Mouse (Mus musculus) lung, embryonic 14.5 days (tissue): Measurements from ENCODE around the gene P4ha1. TPM values are rescaled to one million over a fixed set of nuclear protein-coding genes. Genes with fewer than 3 reads are reported as not detected.

Source experiments
- ATAC-seq: fragments of 200-750 bp; cut with Nextera tagmentation; 2 replicates; pipeline ENCODE4 v1.8.0; 2017; ENCODE audit warnings: mild to moderate bottlenecking, moderate TSS enrichment, moderate library complexity; ENCODE audit not compliant: insufficient read depth
- DNase-seq: peaks from one replicate; pipeline ENCODE4 v3.0.0-alpha.2; 2015
- H3K27ac ChIP-seq: fragments of 300-500 bp; sonication (generic); 2 replicates; pipeline ENCODE4 v1.5.1; 2014; ENCODE audit warnings: low read depth, mild to moderate bottlenecking, moderate library complexity
- H3K27me3 ChIP-seq: fragments of 300-500 bp; sonication (generic); 2 replicates; pipeline ENCODE4 v1.6.1; 2014; ENCODE audit warnings: low read length, control low read depth; ENCODE audit not compliant: insufficient read depth
- H3K36me3 ChIP-seq: fragments of 300-500 bp; sonication (generic); 2 replicates; pipeline ENCODE4 v1.6.1; 2014; ENCODE audit warnings: control low read depth; ENCODE audit not compliant: insufficient read depth
- H3K4me1 ChIP-seq: fragments of 300-500 bp; sonication (generic); 2 replicates; pipeline ENCODE4 v1.6.1; 2014; ENCODE audit warnings: antibody characterized with exemption, control low read depth; ENCODE audit not compliant: insufficient read depth
- H3K4me2 ChIP-seq: fragments of 300-500 bp; sonication (generic); 2 replicates; pipeline ENCODE4 v1.6.1; 2014; ENCODE audit warnings: mild to moderate bottlenecking
- H3K4me3 ChIP-seq: fragments of 300-500 bp; sonication (generic); 2 replicates; pipeline ENCODE4 v1.5.1; 2014; ENCODE audit warnings: low read depth, low read length
- H3K9ac ChIP-seq: fragments of 300-500 bp; sonication (generic); 2 replicates; pipeline ENCODE4 v1.6.1; 2014
- H3K9me3 ChIP-seq: fragments of 300-500 bp; sonication (generic); 2 replicates; pipeline ENCODE4 v1.6.1; 2016; ENCODE audit warnings: low read depth, low read length, control low read depth
- CTCF ChIP-seq: IDR thresholded peaks from 2 replicates; pipeline ENCODE4 v1.5.1; 2016; ENCODE audit warnings: antibody characterized with exemption, low read depth
- WGBS: fragments of 180-500 bp; shearing (Covaris S2); extraction: QIAGEN DNeasy Blood & Tissue Kit; methylation state at CpG from one replicate; pipeline ENCODE4 v1.1.7; 2014; 5-methylcytosine and 5-hydroxymethylcytosine counted together
- polyA plus RNA-seq: library from polyadenylated mRNA; unstranded; fragments of >200 nt; fragmentation: Nextera tagmentation; extraction: Ambion mirVana; gene quantifications from 2 replicates; pipeline ENCODE4 v1.2.1, GENCODE M21; 2014

Gene P4ha1
- polyA plus RNA-seq, 1 experiment from 2014 or later = 53.9 TPM

DNA sequence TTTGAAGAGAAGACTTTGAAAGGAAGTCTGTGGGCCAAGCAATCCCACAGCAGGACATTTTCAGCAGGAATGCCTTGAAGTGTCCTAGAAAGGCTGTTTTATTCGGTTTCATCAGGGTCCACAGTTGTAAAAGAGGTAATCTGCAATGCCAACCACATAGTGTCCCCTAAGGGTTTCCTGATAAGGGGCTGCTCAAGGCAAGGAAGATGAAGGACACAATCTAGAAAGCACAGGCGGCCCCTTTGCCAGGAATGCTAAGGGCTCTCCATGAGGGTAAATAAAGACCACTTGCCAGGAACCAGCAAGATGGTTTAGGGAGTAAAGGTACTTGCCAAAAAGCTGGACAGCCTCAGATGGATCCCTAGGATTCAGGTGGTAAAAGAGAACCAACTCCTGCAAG, 35.8 kb upstream of the P4ha1 start:
- ATAC-seq = peak; percentile 62
- Histone ChIP-seq H3K4me2 (no peak overlapping the region), H3K36me3 (no peaks in the 10 kb centered on the region), H3K4me1 (0 out of 2 replicates have a peak, but pooled peaks cover 3% of the 10 kb centered on the region), H3K9ac (no peak overlapping the region), H3K27me3 (no peaks in the 10 kb centered on the region), H3K27ac (peak overlapping the region; percentile 28; the same call in 1 of the 2 replicates), H3K9me3 (no peaks in the 10 kb centered on the region), H3K4me3 (no peak overlapping the region)
- DNase-seq = peak; percentile 54
- 50% methylated on average over 2 of the region's 2 CpGs for WGBS
- no peak for TF ChIP-seq CTCF

GRCm38 (mm10) chr10:59287662-59288061, 35.4 kb upstream of the P4ha1 start:
- Histone ChIP-seq H3K9me3 (no peaks in the 10 kb centered on the region), H3K9ac (no peak overlapping the region), H3K4me2 (no peak overlapping the region), H3K4me3 (no peak overlapping the region), H3K27me3 (no peaks in the 10 kb centered on the region), H3K27ac (no peak overlapping the region), H3K4me1 (0 out of 2 replicates have a peak, but pooled peaks cover 3% of the 10 kb centered on the region), H3K36me3 (no peaks in the 10 kb centered on the region)
- ATAC-seq = no peak
- no peak for TF ChIP-seq CTCF
- no peak for DNase-seq
- 14% methylated on average over 3 of the region's 3 CpGs for WGBS

DNA sequence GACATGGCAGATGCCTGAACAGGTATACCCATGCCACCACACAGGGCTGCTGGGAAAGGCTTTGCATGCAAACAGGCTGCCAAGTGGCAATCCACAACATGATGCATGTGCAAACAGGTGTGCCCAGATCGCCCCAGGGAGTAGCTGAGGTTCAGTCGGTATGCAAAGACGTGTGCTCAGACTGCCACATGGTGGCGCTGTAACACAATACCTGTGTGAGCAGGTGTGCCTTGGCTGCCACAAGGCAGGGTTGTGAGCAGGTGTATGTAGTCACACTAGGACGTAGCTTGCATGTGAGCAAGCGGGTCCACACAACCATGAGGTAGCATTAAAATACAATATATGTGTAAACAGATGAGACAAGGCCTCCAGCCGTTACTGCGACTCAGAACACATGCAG, 34.0 kb upstream of the P4ha1 start:
- no peak for ATAC-seq
- WGBS = 46% methylated on average over 8 of the region's 8 CpGs
- peak; percentile 68 for TF ChIP-seq CTCF
- Histone ChIP-seq H3K36me3 (no peaks in the 10 kb centered on the region), H3K27ac (no peak overlapping the region), H3K4me2 (no peak overlapping the region), H3K9ac (no peak overlapping the region), H3K9me3 (no peaks in the 10 kb centered on the region), H3K4me3 (no peak overlapping the region), H3K27me3 (no peaks in the 10 kb centered on the region), H3K4me1 (0 out of 2 replicates have a peak, but pooled peaks cover 3% of the 10 kb centered on the region)
- DNase-seq = peak; percentile 46

DNA sequence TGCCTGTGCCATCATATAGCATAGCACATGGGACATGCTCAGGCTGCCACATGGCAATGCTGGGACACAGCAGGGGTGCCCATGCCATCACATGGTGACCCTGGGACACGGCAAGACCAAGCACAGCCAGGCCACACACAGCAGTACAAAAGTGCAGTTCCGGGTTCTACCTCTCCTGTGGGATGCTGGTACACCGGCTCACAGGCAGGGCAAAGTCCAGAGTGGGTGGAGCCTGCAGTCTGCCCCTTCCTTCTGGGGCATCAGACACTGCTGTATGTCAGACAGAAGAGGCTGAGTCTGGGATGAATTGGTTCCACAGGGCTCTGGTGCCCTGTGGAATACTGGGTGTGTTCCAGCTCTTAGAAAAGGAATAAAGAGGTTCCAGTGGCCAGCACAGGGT, 31.6 kb upstream of the P4ha1 start:
- Histone ChIP-seq H3K27ac (no peak overlapping the region), H3K4me3 (no peak overlapping the region), H3K36me3 (no peaks in the 10 kb centered on the region), H3K9ac (no peak overlapping the region), H3K9me3 (no peaks in the 10 kb centered on the region), H3K4me1 (0 out of 2 replicates have a peak, but pooled peaks cover 3% of the 10 kb centered on the region), H3K27me3 (no peaks in the 10 kb centered on the region), H3K4me2 (no peak overlapping the region)
- WGBS = 59% methylated on average over 3 of the region's 3 CpGs
- ATAC-seq (no peak), DNase-seq (no peak)
- no peak for TF ChIP-seq CTCF

GRCm38 (mm10) chr10:59292079-59292478, 31.0 kb upstream of the P4ha1 start:
- ATAC-seq = no peak
- Histone ChIP-seq H3K9me3 (no peaks in the 10 kb centered on the region), H3K36me3 (no peaks in the 10 kb centered on the region), H3K4me2 (no peak overlapping the region), H3K27me3 (no peaks in the 10 kb centered on the region), H3K9ac (no peak overlapping the region), H3K4me3 (no peak overlapping the region), H3K4me1 (0 out of 2 replicates have a peak, but pooled peaks cover 3% of the 10 kb centered on the region), H3K27ac (no peak overlapping the region)
- no peak for TF ChIP-seq CTCF
- WGBS = 76% methylated on average over 7 of the region's 7 CpGs
- no peak for DNase-seq

DNA sequence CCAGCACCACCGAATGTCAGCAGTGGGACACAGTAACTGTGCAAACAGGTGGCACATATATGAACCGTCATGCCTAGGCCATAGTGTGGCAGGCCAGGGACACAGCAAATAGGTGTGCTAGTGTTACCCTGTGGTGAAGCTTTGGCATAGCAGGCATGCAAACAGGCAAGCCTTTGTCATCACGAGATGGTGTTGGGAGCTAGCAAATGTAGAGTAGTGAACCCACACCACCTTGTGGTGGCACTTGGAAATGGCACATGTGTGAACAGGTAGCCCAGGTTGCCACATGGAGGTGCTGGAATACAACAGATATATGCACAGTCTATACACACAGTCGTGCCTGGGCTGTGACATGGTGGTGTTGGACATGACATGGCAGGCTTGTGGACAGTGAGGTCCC, 30.5 kb upstream of the P4ha1 start:
- no peak overlapping the region for H3K9ac ChIP-seq
- ATAC-seq (peak; percentile 35), DNase-seq (peak; percentile 89)
- peak; percentile 99 for TF ChIP-seq CTCF
- no peaks in the 10 kb centered on the region for H3K9me3 ChIP-seq
- no peaks in the 10 kb centered on the region for H3K27me3 ChIP-seq
- no peak overlapping the region for H3K4me3 ChIP-seq
- no peak overlapping the region for H3K27ac ChIP-seq
- H3K4me2 ChIP-seq = no peak overlapping the region
- WGBS = 26% methylated on average over 4 of the region's 4 CpGs
- H3K36me3 ChIP-seq = no peaks in the 10 kb centered on the region
- H3K4me1 ChIP-seq = 0 out of 2 replicates have a peak, but pooled peaks cover under 1% of the 10 kb centered on the region

DNA sequence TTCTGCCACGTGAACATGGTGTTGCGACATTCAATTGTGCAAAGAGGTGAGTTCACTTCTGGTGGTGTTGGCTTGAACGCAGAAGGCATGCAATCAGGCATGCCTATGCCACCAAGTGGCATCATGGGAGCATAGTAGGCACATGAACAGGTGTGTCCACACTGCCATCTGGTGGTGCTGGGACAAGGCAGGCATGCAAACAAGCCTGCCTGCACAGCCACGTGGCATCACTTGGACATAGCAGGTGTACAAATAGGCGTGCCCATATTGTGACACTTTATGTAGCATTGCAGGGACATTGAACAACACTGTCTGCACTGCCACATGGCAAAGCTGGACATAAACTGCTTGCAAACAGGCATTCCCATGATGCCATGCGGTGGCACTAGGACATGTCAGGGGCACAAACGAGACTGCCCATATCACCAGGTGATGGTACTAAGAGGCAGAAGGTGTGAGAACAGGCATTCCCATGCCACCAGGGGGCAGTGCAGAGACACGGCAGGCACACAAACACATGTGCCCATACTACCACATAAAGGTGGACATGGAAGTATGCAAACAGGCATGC, 27.8 kb upstream of the P4ha1 start:
- Histone ChIP-seq H3K4me1 (no peaks in the 10 kb centered on the region), H3K9me3 (no peaks in the 10 kb centered on the region), H3K4me2 (no peak overlapping the region), H3K9ac (no peak overlapping the region), H3K27me3 (no peaks in the 10 kb centered on the region), H3K4me3 (no peak overlapping the region), H3K27ac (no peak overlapping the region), H3K36me3 (no peaks in the 10 kb centered on the region)
- peak; percentile 79 for TF ChIP-seq CTCF
- no peak for ATAC-seq
- DNase-seq = peak; percentile 73
- WGBS = 64% methylated on average over 8 of the region's 8 CpGs
